Mouse (Mus musculus) megakaryocyte progenitor cell, adult 5-6 weeks (primary cell): ENCODE results near the gene A730049H05Rik. TPM values are rescaled to one million over a fixed set of nuclear protein-coding genes. Genes with fewer than 3 reads are reported as not detected.

Experiments
- ATAC-seq: replicated peaks from 2 replicates; pipeline ENCODE4 v1.8.0; 2016; ENCODE audit warnings: mild to moderate bottlenecking, moderate TSS enrichment, inconsistent platforms; ENCODE audit not compliant: poor library complexity
- total RNA-seq, 2 experiments: library from RNA; stranded (forward) in 1 of 2; stranded (reverse) in 1 of 2; fragments of 157-497, 149-512 nt in 1 of 2; fragments of 200-1000 nt in 1 of 2; gene quantifications; 2 replicates each; pipeline versions ENCODE4 v1.2.3 to v1.2.4; 2015 to 2017

A730049H05Rik gene
- total RNA-seq, 2 experiments from 2014 or later = not detected

DNA sequence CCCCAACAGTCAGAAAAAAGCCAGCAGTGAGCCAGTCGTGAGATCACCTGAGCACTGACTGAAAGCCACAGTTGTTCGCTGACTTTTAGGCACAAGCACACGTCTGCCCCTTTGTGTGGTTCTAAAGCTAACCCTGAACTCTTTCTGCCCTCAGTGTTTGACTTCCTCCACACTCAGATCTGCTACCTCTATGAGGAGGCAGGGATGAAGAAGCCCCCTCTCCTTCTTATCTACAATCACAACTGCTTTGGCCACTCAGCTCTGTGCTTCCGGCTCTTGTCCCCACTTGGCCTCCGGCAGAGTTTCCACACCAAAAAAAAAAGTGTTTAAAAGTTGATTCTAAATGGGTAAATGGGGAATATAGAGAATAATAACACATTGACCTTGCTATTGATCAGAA, 59.8 kb downstream of the A730049H05Rik start:
- ATAC-seq = no peak; the same call in 1 of the 2 replicates

DNA sequence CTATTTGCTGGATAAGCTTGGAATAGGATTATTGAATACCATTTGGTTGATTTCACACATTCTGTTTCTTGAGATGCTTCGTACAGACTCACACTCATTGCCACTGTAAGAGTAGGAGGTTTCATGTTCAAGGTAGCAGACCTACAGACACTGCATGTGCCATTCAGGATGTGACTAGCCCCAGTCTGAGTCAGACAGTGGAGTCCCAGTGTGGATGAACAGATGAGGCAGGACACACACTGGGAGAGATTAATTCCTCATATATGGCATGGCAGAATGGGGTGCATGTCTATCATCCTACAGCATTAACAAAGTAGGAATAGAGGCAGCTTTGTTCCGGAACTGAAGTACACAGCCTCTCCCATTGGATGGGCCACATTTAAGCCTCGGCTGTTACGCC, 61.0 kb downstream of the A730049H05Rik start:
- ATAC-seq = no peak

DNA sequence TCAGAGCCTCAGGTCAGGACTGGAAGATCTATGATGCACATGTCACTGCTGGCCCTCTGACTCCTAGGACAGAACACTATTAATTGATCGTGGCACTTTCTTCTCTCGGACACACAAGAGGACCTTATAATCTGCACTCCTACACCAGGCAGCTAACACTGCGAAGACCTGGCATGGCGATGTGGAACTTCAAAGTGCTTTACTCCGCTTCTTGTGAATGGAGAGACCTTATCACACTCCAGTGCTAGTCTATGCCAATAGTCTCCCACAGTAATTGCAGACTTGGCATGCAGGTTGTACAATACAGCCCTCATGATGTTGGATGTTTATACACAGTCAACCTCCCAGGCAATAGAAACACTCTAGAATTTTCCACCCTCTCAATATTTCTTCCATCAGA, 62.5 kb downstream of the A730049H05Rik start:
- ATAC-seq = no peak

DNA sequence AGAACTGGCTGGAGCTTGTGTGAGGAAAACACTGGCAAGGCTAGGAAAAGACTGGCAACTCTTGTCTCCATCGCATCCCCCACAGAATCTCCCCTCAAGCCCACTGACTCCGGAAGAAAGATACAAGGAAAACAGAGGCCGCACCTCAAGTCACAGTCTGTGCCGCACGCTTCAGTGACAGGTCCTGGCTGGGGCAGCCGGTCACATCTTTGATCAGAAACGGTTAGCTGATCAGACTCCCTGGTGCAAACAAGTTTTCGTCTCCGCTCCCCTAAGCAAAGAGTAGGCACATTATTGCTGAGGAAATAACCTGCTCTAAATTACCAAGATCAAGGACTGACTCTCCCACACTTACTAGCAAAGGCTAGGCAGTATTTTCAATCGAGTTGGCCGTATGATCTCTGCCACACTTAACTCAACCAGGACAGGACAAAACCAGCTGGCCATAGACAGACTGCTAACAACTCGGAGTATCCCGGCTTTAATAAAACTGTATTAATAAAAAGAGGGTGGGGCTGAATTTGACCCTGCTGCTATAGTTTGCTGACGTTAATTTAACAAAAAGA, 63.5 kb downstream of the A730049H05Rik start:
- ATAC-seq = no peak

DNA sequence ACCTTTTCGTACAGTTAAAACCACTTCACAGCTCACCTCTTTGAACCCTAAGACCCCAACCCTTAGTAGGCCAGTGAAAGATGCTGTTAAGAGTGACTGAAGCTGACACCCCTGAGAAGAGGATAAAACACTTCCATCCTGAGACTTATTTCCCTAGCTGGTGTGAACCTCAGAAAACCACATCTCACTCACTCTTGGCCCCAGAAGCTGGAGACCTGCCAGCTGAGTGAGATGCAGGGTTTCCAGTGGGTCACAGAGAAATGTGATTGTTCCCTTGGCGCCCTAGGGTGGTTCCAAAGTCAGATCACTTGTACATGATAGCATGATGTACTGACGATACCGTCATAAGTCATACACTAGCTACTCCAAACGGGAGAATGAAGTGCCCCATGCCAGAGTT, 66.2 kb downstream of the A730049H05Rik start:
- no peak for ATAC-seq

DNA sequence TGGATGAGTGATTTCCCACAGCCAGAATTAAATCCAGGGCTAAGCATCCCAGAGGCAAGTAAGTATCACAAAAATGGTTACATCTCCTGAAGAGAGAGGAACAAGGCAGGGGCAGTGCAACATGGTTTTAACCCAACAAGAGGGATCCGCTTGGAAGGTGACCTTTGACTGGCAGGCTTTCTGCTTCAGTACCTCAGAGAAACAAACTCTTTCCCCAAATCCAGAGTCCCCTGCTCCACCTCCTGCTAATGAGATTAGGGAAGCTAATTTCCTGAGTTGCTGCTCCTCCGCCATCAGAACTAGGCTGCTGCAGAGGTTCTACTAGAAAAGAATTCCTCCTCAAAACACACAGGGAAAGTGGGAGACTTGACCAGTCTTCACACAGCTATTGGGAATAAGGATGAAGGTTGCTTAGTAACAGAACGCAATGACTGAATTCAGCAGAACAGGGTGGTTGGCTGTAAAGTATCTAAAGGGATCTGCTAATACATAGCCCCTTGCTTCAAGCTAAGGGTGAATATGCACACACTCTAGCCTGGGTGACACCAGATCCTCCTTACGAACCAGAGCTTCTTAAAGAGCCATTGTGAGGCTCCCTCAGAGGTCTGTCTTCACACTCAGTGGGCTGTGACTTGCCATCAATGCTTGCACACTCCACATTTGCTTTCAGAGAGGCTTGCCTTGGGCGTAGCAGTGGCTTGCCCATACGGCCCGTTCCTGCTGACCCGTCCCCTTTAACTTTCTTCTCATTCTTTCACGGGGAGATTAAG, 67.0 kb downstream of the A730049H05Rik start:
- ATAC-seq = no peak

DNA sequence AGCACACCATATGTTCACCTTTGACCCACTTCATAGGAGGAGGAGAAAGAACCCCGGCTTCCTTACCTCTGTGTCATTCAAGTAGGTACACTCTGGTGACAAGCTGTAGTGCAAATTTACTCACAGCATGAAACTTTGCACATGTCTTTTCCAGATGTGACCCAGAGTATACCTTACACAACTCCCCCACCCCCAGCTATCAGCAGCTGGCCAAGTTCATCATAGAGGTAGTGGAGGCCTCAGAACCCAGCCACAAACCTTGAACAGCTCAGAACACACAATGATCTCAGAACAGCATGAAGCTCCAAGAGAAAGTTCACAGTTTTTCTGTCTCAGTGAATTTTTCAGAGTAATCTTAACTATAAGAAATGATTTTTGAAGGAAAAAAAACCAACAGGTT, 75.3 kb downstream of the A730049H05Rik start:
- no peak for ATAC-seq

Other genes with a start within 250 kb of the A730049H05Rik start
- gene Prickle2, start 110.3 kb upstream of the A730049H05Rik start, total RNA-seq (2015) = not detected in 2 replicates
- 0.04 TPM in 1 of 2 replicates, not detected in the other for gene Prickle2, start 110.3 kb upstream of the A730049H05Rik start, total RNA-seq (2017)
- gene Gm15737, start 52.9 kb downstream of the A730049H05Rik start, total RNA-seq (2015) = not detected in 2 replicates
- not detected in 2 replicates for gene Gm15737, start 52.9 kb downstream of the A730049H05Rik start, total RNA-seq (2017)
- not detected in 2 replicates for gene Adamts9, start 127.0 kb downstream of the A730049H05Rik start, total RNA-seq (2015)
- gene Adamts9, start 127.0 kb downstream of the A730049H05Rik start, total RNA-seq (2017) = not detected in 2 replicates